Mouse (Mus musculus) stomach, embryonic 15.5 days (tissue): Measurements from ENCODE around the gene Tcp11. TPM values are rescaled to one million over a fixed set of nuclear protein-coding genes. Genes with fewer than 3 reads are reported as not detected.

Source experiments
- ATAC-seq: fragments of 200-750 bp; cut with Nextera tagmentation; 2 replicates; pipeline ENCODE4 v1.8.0; 2017; ENCODE audit warnings: low read depth, moderate number of reproducible peaks, moderate TSS enrichment; ENCODE audit not compliant: insufficient read depth, low FRiP score
- H3K27ac ChIP-seq: fragments of 300-500 bp; sonication (generic); 2 replicates; pipeline ENCODE4 v1.5.1; 2015; ENCODE audit warnings: mild to moderate bottlenecking, inconsistent platforms
- H3K27me3 ChIP-seq: fragments of 300-500 bp; sonication (generic); replicated peaks from 2 replicates; pipeline ENCODE4 v1.6.1; 2015; ENCODE audit warnings: inconsistent platforms
- H3K36me3 ChIP-seq: fragments of 300-500 bp; sonication (generic); 2 replicates; pipeline ENCODE4 v1.6.1; 2015; ENCODE audit warnings: inconsistent platforms
- H3K4me1 ChIP-seq: fragments of 300-500 bp; sonication (generic); 2 replicates; pipeline ENCODE4 v1.6.1; 2015; ENCODE audit warnings: inconsistent platforms
- H3K4me2 ChIP-seq: fragments of 300-500 bp; sonication (generic); 2 replicates; pipeline ENCODE4 v1.6.1; 2015; ENCODE audit warnings: mild to moderate bottlenecking, inconsistent platforms
- H3K4me3 ChIP-seq: fragments of 300-500 bp; sonication (generic); replicated peaks from 2 replicates; pipeline ENCODE4 v1.5.1; 2015; ENCODE audit warnings: inconsistent platforms
- H3K9ac ChIP-seq: fragments of 300-500 bp; sonication (generic); 2 replicates; pipeline ENCODE4 v1.6.1; 2015; ENCODE audit warnings: inconsistent platforms
- H3K9me3 ChIP-seq: fragments of 300-500 bp; sonication (generic); 2 replicates; pipeline ENCODE4 v1.6.1; 2016; ENCODE audit warnings: inconsistent platforms
- WGBS: fragments of 180-500 bp; shearing (Covaris S2); methylation state at CpG from one replicate; pipeline ENCODE4 v1.1.7; 2015; 5-methylcytosine and 5-hydroxymethylcytosine counted together
- polyA plus RNA-seq: library from polyadenylated mRNA; unstranded; fragments of >200 nt; fragmentation: Nextera tagmentation; extraction: Ambion mirVana; gene quantifications from 2 replicates; pipeline ENCODE4 v1.2.1, GENCODE M21; 2015

Tcp11 gene
- polyA plus RNA-seq, 1 experiment from 2014 or later = 2.2 TPM

DNA sequence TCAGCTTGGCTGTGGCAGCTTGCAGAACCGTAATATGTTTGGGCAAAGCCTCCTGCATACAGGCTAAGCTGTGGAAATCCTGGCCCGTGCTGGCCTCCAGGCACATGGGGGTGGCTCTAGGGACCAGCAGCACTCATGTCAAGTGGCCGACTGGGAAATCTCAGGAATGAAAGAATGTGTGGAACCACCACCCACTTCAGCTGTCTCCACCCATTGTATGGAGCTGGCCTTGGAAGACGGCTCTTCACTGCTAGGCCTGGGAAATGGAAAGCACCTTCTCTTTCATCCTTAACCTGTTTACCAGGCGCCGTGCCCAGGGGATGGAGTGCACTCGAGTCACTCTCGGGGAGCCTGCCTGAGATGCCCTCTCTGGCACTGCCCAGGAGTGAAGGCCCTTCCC lies 45.5 kb downstream of the Tcp11 start:
- H3K9me3 ChIP-seq = no peaks in the 10 kb centered on the region
- H3K9ac ChIP-seq = no peak overlapping the region
- no peaks in the 10 kb centered on the region for H3K27me3 ChIP-seq
- 65% methylated on average over 8 of the region's 8 CpGs for WGBS
- no peaks in the 10 kb centered on the region for H3K36me3 ChIP-seq
- H3K27ac ChIP-seq = no peak overlapping the region
- ATAC-seq = no peak
- peaks cover 9% of the 10 kb centered on the region; the same call in 1 of the 2 replicates for H3K4me1 ChIP-seq
- no peak overlapping the region for H3K4me3 ChIP-seq
- H3K4me2 ChIP-seq = no peak overlapping the region

DNA sequence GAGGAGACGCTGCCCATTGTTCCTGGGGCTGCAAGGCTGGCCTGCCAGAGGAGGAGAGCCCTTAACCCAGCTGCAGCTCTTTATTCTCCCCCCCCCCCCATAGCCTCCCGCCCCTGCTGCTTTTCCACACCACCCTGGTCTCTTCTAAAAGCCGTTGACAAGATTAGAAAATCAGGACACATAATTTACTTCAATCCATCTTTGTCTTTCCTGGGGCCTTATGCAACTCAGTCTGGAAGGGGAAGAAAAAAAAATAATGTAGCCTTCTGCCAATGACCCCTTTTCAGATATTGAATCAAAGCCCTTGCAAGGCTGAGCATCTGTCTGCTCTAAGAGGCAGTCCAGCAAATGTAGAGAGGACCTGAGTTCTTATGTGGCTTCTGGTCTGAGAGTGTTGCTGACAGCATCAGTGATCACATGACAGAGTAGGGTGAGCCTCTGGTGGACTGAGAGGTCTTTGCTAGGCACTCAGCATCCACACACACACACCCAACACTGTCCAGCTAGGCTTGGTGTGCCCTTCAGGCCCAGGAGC lies 47.3 kb downstream of the Tcp11 start:
- H3K27ac ChIP-seq = 0 out of 2 replicates have a peak overlapping the region, but pooled peaks have one; percentile 14
- 39% methylated on average over 3 of the region's 3 CpGs for WGBS

GRCm38 (mm10) chr17:28032219-28032618 lies 48.2 kb downstream of the Tcp11 start:
- no peak overlapping the region for H3K4me3 ChIP-seq
- no peak for ATAC-seq
- H3K27me3 ChIP-seq = no peaks in the 10 kb centered on the region
- H3K9ac ChIP-seq = no peak overlapping the region
- peaks cover 10% of the 10 kb centered on the region; the same call in 1 of the 2 replicates for H3K4me1 ChIP-seq
- 72% methylated on average over 10 of the region's 10 CpGs for WGBS
- H3K27ac ChIP-seq = no peak overlapping the region
- no peaks in the 10 kb centered on the region for H3K9me3 ChIP-seq
- no peak overlapping the region for H3K4me2 ChIP-seq
- no peaks in the 10 kb centered on the region for H3K36me3 ChIP-seq

More for the DNA sequence above, 47.3 kb downstream of the Tcp11 start:
- Histone ChIP-seq H3K4me1 (peaks cover 9% of the 10 kb centered on the region; the same call in 1 of the 2 replicates), H3K36me3 (no peaks in the 10 kb centered on the region), H3K9me3 (no peaks in the 10 kb centered on the region), H3K27me3 (no peaks in the 10 kb centered on the region), H3K4me2 (no peak overlapping the region), H3K4me3 (no peak overlapping the region), H3K9ac (no peak overlapping the region)
- no peak for ATAC-seq

GRCm38 (mm10) chr17:28031281-28031941 lies 49.0 kb downstream of the Tcp11 start:
- Histone ChIP-seq H3K9ac (no peak overlapping the region), H3K4me2 (no peak overlapping the region), H3K4me3 (no peak overlapping the region), H3K27ac (peak overlapping the region; percentile 51; the same call in 1 of the 2 replicates), H3K4me1 (peaks cover 15% of the 10 kb centered on the region), H3K9me3 (no peaks in the 10 kb centered on the region), H3K27me3 (no peaks in the 10 kb centered on the region), H3K36me3 (no peaks in the 10 kb centered on the region)
- ATAC-seq = no peak
- WGBS = 59% methylated on average over 9 of the region's 9 CpGs

DNA sequence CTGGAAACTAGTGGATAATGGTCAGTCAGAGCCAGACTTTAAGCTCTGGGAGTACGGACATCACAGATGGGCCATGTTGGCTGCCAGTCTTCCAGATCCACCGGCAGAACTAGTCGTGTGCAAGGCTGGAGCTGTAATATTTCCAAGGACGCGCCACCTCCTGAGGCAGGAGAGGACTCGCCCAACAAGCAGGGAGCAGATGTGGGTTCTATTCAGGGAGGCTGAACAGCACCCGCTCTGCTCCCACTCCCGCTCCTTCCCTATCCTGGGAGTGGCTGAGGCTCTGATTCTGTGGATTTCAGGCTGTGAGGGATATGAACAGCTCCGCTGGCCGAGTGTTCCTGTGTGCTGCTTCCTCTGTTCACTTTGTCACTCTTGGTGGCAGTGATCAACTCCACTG lies 50.0 kb downstream of the Tcp11 start:
- 66% methylated on average over 10 of the region's 10 CpGs for WGBS

GRCm38 (mm10) chr17:28029308-28029707 lies 51.1 kb downstream of the Tcp11 start:
- no peaks in the 10 kb centered on the region for H3K9me3 ChIP-seq
- no peak overlapping the region for H3K4me3 ChIP-seq
- H3K4me2 ChIP-seq = no peak overlapping the region
- no peak overlapping the region for H3K9ac ChIP-seq
- H3K4me1 ChIP-seq = peaks cover 36% of the 10 kb centered on the region
- H3K27ac ChIP-seq = peak overlapping the region; percentile 68
- whole genome bisulfite sequencing = 45% methylated on average over 2 of the region's 2 CpGs
- no peaks in the 10 kb centered on the region for H3K27me3 ChIP-seq
- no peaks in the 10 kb centered on the region for H3K36me3 ChIP-seq
- no peak for ATAC-seq

More for the DNA sequence above, 50.0 kb downstream of the Tcp11 start:
- Histone ChIP-seq H3K36me3 (no peaks in the 10 kb centered on the region), H3K9ac (no peak overlapping the region), H3K4me2 (no peak overlapping the region), H3K4me3 (no peak overlapping the region), H3K27me3 (no peaks in the 10 kb centered on the region), H3K27ac (peak overlapping the region; percentile 68; the same call in 1 of the 2 replicates), H3K4me1 (peaks cover 24% of the 10 kb centered on the region), H3K9me3 (no peaks in the 10 kb centered on the region)
- no peak for ATAC-seq

GRCm38 (mm10) chr17:28028236-28028635 lies 52.2 kb downstream of the Tcp11 start:
- Histone ChIP-seq H3K4me1 (peaks cover 45% of the 10 kb centered on the region), H3K27me3 (no peaks in the 10 kb centered on the region), H3K4me2 (no peak overlapping the region), H3K27ac (no peak overlapping the region), H3K9me3 (no peaks in the 10 kb centered on the region), H3K9ac (no peak overlapping the region), H3K36me3 (no peaks in the 10 kb centered on the region), H3K4me3 (no peak overlapping the region)
- no peak for ATAC-seq
- 74% methylated on average over 10 of the region's 10 CpGs for WGBS

- Histone ChIP-seq H3K4me2 (no peak overlapping the region), H3K27me3 (no peaks in the 10 kb centered on the region), H3K4me3 (no peak overlapping the region), H3K9me3 (no peaks in the 10 kb centered on the region), H3K36me3 (no peaks in the 10 kb centered on the region), H3K4me1 (peaks cover 51% of the 10 kb centered on the region), H3K27ac (no peak overlapping the region; the same call in 1 of the 2 replicates), H3K9ac (no peak overlapping the region)
- 89% methylated on average over 6 of the region's 6 CpGs for WGBS
- no peak for ATAC-seq
These were observed 53.2 kb downstream of the Tcp11 start for GRCm38 (mm10) chr17:28027197-28027596.

DNA sequence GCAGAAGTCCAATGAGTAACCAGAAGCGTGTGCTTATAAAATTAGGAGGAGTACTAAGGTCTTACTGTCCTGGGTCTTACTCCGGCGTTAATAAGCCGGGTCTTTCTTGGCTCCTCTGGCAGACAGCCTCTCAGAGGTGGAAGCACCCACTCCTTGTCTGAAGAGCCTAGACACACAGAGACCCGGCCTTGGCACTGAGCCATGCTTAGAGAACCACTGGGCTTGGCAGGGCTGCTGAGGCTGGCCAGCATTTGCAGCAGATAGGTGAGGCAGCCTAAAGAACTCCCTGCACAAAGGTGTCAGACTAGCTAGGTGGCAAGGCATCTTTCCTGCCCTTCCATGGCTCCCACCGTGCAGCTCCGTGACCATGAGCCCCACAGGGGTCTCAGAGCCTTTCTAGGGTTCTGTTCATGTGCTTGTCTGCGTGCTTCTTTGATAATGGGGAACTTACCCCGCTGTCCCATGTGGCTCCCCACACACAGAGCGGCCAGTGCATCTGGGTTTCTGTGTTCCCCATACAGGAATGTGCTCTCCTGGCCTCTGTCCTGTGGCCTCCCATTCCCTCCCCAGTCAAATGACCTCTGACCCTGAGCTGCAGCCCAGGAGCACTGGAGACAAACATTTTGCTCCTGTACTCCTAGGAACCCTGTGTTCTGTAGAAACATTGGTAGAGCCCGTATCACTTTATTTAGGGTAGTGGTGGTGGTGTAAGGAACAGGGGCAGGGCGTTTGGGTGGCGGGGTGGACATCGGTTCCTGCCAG lies 54.1 kb downstream of the Tcp11 start:
- Histone ChIP-seq H3K9ac (no peak overlapping the region), H3K4me1 (peaks cover 49% of the 10 kb centered on the region), H3K4me2 (no peak overlapping the region), H3K9me3 (no peaks in the 10 kb centered on the region), H3K4me3 (no peak overlapping the region), H3K27me3 (no peaks in the 10 kb centered on the region), H3K27ac (peak overlapping the region; percentile 87), H3K36me3 (no peaks in the 10 kb centered on the region)
- ATAC-seq = 0 out of 2 replicates have a peak, but pooled peaks have one; percentile 28
- 65% methylated on average over 14 of the region's 14 CpGs for WGBS

- H3K9ac ChIP-seq = no peak overlapping the region
- no peaks in the 10 kb centered on the region for H3K9me3 ChIP-seq
- no peaks in the 10 kb centered on the region for H3K27me3 ChIP-seq
- H3K4me2 ChIP-seq = no peak overlapping the region
- peaks cover 52% of the 10 kb centered on the region for H3K4me1 ChIP-seq
- peak overlapping the region; percentile 87 for H3K27ac ChIP-seq
- 29% methylated on average over 5 of the region's 5 CpGs for WGBS
- peak; percentile 45; the same call in 1 of the 2 replicates for ATAC-seq
- H3K36me3 ChIP-seq = no peaks in the 10 kb centered on the region
- no peak overlapping the region for H3K4me3 ChIP-seq
These were observed 54.9 kb downstream of the Tcp11 start for GRCm38 (mm10) chr17:28025541-28025961.

GRCm38 (mm10) chr17:28022854-28023655 lies 57.4 kb downstream of the Tcp11 start:
- no peak for ATAC-seq
- WGBS = 81% methylated on average over 22 of the region's 22 CpGs
- H3K4me3 ChIP-seq = no peak overlapping the region
- H3K9me3 ChIP-seq = no peaks in the 10 kb centered on the region
- H3K36me3 ChIP-seq = no peaks in the 10 kb centered on the region
- H3K4me2 ChIP-seq = no peak overlapping the region
- peaks cover 70% of the 10 kb centered on the region for H3K4me1 ChIP-seq
- peak overlapping the region; percentile 67 for H3K27ac ChIP-seq
- no peak overlapping the region for H3K9ac ChIP-seq
- no peaks in the 10 kb centered on the region for H3K27me3 ChIP-seq
